Comparison of ENCODE assay signal across 8 mouse cellular contexts in genomic region chr7:19769434-19770374, GRCm38 (mm10). TPM values are rescaled to one million over a fixed set of nuclear protein-coding genes. Genes with fewer than 3 reads are reported as not detected.
A peak's percentile ranks its signal among the peaks of the same experiment; 100 is the strongest.
DNase-seq lines count a peak whose midpoint lies in the region; ATAC-seq and TF ChIP-seq lines count a peak whose summit lies in the region.

No protein-coding gene starts in this region.

- no peaks in the 10 kb centered on the region for H3K79me2 ChIP-seq in liver, adult 2 months (ENCODE audit: control insufficient read depth, insufficient read depth, low read length)

- DNase-seq in liver, adult 2 months (ENCODE audit: extremely low read depth, low read depth, low spot score), result no peak
- DNase-seq in liver, result no peak
- DNase-seq in embryonic facial prominence, embryonic 14.5 days (ENCODE audit: low spot score), result no peak
- DNase-seq in left cerebral cortex, adult 11 months (ENCODE audit: low spot score), result no peak
- DNase-seq in cerebellum, adult 11-12 months, result no peak

- no peaks in the 10 kb centered on the region for H3K36me3 ChIP-seq in liver, adult 2 months (ENCODE audit: control insufficient read depth, insufficient read depth, low read length)
- H3K36me3 ChIP-seq in embryonic facial prominence, embryonic 14.5 days (ENCODE audit: control insufficient read depth, insufficient read depth, low read length), result peaks cover 6% of the 10 kb centered on the region; the same call in 1 of the 2 replicates
- H3K36me3 ChIP-seq in intestine, embryonic 16.5 days (ENCODE audit: control insufficient read depth, insufficient read depth, low read length), result peaks cover 6% of the 10 kb centered on the region; the same call in 1 of the 2 replicates
- no peaks in the 10 kb centered on the region for H3K36me3 ChIP-seq in neural tube, embryonic 14.5 days (ENCODE audit: control insufficient read depth, insufficient read depth, low read length)

- H3K27ac ChIP-seq in liver, adult 2 months (replicated peaks; ENCODE audit: insufficient read depth, low read depth, low read length), result no peak overlapping the region
- peak overlapping the region; percentile 23; the same call in 1 of the 2 replicates for H3K27ac ChIP-seq in embryonic facial prominence, embryonic 14.5 days (replicated peaks; ENCODE audit: low read depth, low read length)
- peak overlapping the region; percentile 57 for H3K27ac ChIP-seq in intestine, embryonic 16.5 days (ENCODE audit: low read length)
- no peak overlapping the region for H3K27ac ChIP-seq in neural tube, embryonic 14.5 days (ENCODE audit: low read depth, low read length)

- 29% methylated on average over 16 of the region's 16 CpGs for WGBS in liver, adult 2 months
- WGBS in embryonic facial prominence, embryonic 14.5 days, result 5% methylated on average over 16 of the region's 16 CpGs
- 11% methylated on average over 16 of the region's 16 CpGs for WGBS in intestine, embryonic 16.5 days
- WGBS in neural tube, embryonic 14.5 days, result 12% methylated on average over 16 of the region's 16 CpGs

- TF ChIP-seq POLR2A in liver, adult 2 months (IDR thresholded peaks at IDR 0.05; ENCODE audit: extremely low read depth, insufficient read depth, low read length), result no peak

- no peaks in the 10 kb centered on the region for H3K9me3 ChIP-seq in embryonic facial prominence, embryonic 14.5 days (ENCODE audit: control insufficient read depth, low read length)
- no peaks in the 10 kb centered on the region for H3K9me3 ChIP-seq in intestine, embryonic 16.5 days (ENCODE audit: control insufficient read depth, low read length)
- H3K9me3 ChIP-seq in neural tube, embryonic 14.5 days (ENCODE audit: control insufficient read depth, low read length), result no peaks in the 10 kb centered on the region

- no peaks in the 10 kb centered on the region for H3K27me3 ChIP-seq in liver, adult 2 months (ENCODE audit: control insufficient read depth, insufficient read depth, low read length)
- no peaks in the 10 kb centered on the region for H3K27me3 ChIP-seq in embryonic facial prominence, embryonic 14.5 days (replicated peaks; ENCODE audit: control insufficient read depth, insufficient read depth, low read length)
- H3K27me3 ChIP-seq in intestine, embryonic 16.5 days (replicated peaks; ENCODE audit: control insufficient read depth, insufficient read depth, low read length), result no peaks in the 10 kb centered on the region; the same call in 1 of the 2 replicates
- H3K27me3 ChIP-seq in neural tube, embryonic 14.5 days (ENCODE audit: control insufficient read depth, insufficient read depth, low read length), result peaks cover 13% of the 10 kb centered on the region

- ATAC-seq in embryonic facial prominence, embryonic 14.5 days (ENCODE audit: low read depth), result peak; percentile 20; the same call in 1 of the 2 replicates
- peak; percentile 45 for ATAC-seq in intestine, embryonic 16.5 days
- peak; percentile 16; the same call in 1 of the 2 replicates for ATAC-seq in neural tube, embryonic 14.5 days (ENCODE audit: low read depth)
- ATAC-seq in frontal cortex, adult (ENCODE audit: low TSS enrichment), result no peak

- peak overlapping the region; percentile 60 for H3K9ac ChIP-seq in liver, adult 2 months (ENCODE audit: low read depth, low read length)
- peak overlapping the region; percentile 58 for H3K9ac ChIP-seq in embryonic facial prominence, embryonic 14.5 days (ENCODE audit: low read depth, low read length)
- peak overlapping the region; percentile 75 for H3K9ac ChIP-seq in intestine, embryonic 16.5 days (ENCODE audit: low read depth, low read length)
- H3K9ac ChIP-seq in neural tube, embryonic 14.5 days (replicated peaks; ENCODE audit: low read depth, low read length), result peak overlapping the region; percentile 18

- no peak for TF ChIP-seq CTCF in liver, adult 2 months (IDR thresholded peaks at IDR 0.05; ENCODE audit: low read depth, low read length)

- H3K4me3 ChIP-seq in liver, adult 2 months (ENCODE audit: insufficient read depth, low read depth, low read length), result peak overlapping the region; percentile 50
- H3K4me3 ChIP-seq in embryonic facial prominence, embryonic 14.5 days (ENCODE audit: low read depth, low read length), result peak overlapping the region; percentile 42
- H3K4me3 ChIP-seq in intestine, embryonic 16.5 days (ENCODE audit: low read length), result peak overlapping the region; percentile 60
- H3K4me3 ChIP-seq in neural tube, embryonic 14.5 days (ENCODE audit: low read depth, low read length), result peak overlapping the region; percentile 29

- no peaks in the 10 kb centered on the region for H3K4me1 ChIP-seq in liver, adult 2 months (ENCODE audit: control insufficient read depth, insufficient read depth, low read length)
- peaks cover 17% of the 10 kb centered on the region for H3K4me1 ChIP-seq in embryonic facial prominence, embryonic 14.5 days (ENCODE audit: control insufficient read depth, insufficient read depth, low read length)
- peaks cover 29% of the 10 kb centered on the region for H3K4me1 ChIP-seq in intestine, embryonic 16.5 days (ENCODE audit: control insufficient read depth, insufficient read depth, low read length)
- H3K4me1 ChIP-seq in neural tube, embryonic 14.5 days (ENCODE audit: control insufficient read depth, insufficient read depth, low read length), result peaks cover 5% of the 10 kb centered on the region

- peak overlapping the region; percentile 61 for H3K4me2 ChIP-seq in embryonic facial prominence, embryonic 14.5 days (ENCODE audit: low read depth, low read length)
- peak overlapping the region; percentile 83 for H3K4me2 ChIP-seq in intestine, embryonic 16.5 days (ENCODE audit: low read depth, low read length)
- H3K4me2 ChIP-seq in neural tube, embryonic 14.5 days (ENCODE audit: low read depth, low read length), result peak overlapping the region; percentile 65

RNA-seq across cellular contexts. Expression of gene Bcam, which starts 1.1 kb away (rescaled TPM):
- total RNA-seq in liver, adult 2 months (2014; rRNA removed), result 2.3 and 2.5 TPM in 2 replicates
- polyA plus RNA-seq in liver, adult 2 months (2012; rRNA removed), result 4.8 and 5.4 TPM in 2 replicates
- polyA plus RNA-seq in embryonic facial prominence, embryonic 14.5 days (2014; fragmentation: Nextera tagmentation; extraction: Ambion mirVana), result 101 and 114 TPM in 2 replicates
- 58.7 and 62.7 TPM in 2 replicates for polyA plus RNA-seq in intestine, embryonic 16.5 days (2015; fragmentation: Nextera tagmentation; extraction: Ambion mirVana)
- polyA plus RNA-seq in neural tube, embryonic 14.5 days (2014; fragmentation: Nextera tagmentation; extraction: Ambion mirVana), result 9.3 and 16.0 TPM in 2 replicates

RNA-seq across cellular contexts. Expression of gene Nectin2, which starts 19.4 kb away (rescaled TPM):
- total RNA-seq in liver, adult 2 months (2014; rRNA removed), result 17.8 and 18.9 TPM in 2 replicates
- polyA plus RNA-seq in liver, adult 2 months (2012; rRNA removed), result 57.4 and 68.7 TPM in 2 replicates
- 55.2 and 62.0 TPM in 2 replicates for polyA plus RNA-seq in embryonic facial prominence, embryonic 14.5 days (2014; fragmentation: Nextera tagmentation; extraction: Ambion mirVana)
- 143 and 149 TPM in 2 replicates for polyA plus RNA-seq in intestine, embryonic 16.5 days (2015; fragmentation: Nextera tagmentation; extraction: Ambion mirVana)
- polyA plus RNA-seq in neural tube, embryonic 14.5 days (2014; fragmentation: Nextera tagmentation; extraction: Ambion mirVana), result 44.7 and 47.4 TPM in 2 replicates

RNA-seq across cellular contexts. Expression of gene Cblc, which starts 26.9 kb away (rescaled TPM):
- total RNA-seq in liver, adult 2 months (2014; rRNA removed), result 17.4 and 17.8 TPM in 2 replicates
- polyA plus RNA-seq in liver, adult 2 months (2012; rRNA removed), result 23.0 and 23.5 TPM in 2 replicates
- polyA plus RNA-seq in embryonic facial prominence, embryonic 14.5 days (2014; fragmentation: Nextera tagmentation; extraction: Ambion mirVana), result 4.7 TPM in 2 replicates
- 32.6 and 42.1 TPM in 2 replicates for polyA plus RNA-seq in intestine, embryonic 16.5 days (2015; fragmentation: Nextera tagmentation; extraction: Ambion mirVana)
- polyA plus RNA-seq in neural tube, embryonic 14.5 days (2014; fragmentation: Nextera tagmentation; extraction: Ambion mirVana), result 0.54 TPM in 1 of 2 replicates, not detected in the other

RNA-seq across cellular contexts. Expression of gene Bcl3, which starts 52.9 kb away (rescaled TPM):
- total RNA-seq in liver, adult 2 months (2014; rRNA removed), result 3.0 and 7.4 TPM in 2 replicates
- polyA plus RNA-seq in liver, adult 2 months (2012; rRNA removed), result 72.8 and 76.8 TPM in 2 replicates
- 4.3 and 4.6 TPM in 2 replicates for polyA plus RNA-seq in embryonic facial prominence, embryonic 14.5 days (2014; fragmentation: Nextera tagmentation; extraction: Ambion mirVana)
- 15.5 and 15.6 TPM in 2 replicates for polyA plus RNA-seq in intestine, embryonic 16.5 days (2015; fragmentation: Nextera tagmentation; extraction: Ambion mirVana)
- polyA plus RNA-seq in neural tube, embryonic 14.5 days (2014; fragmentation: Nextera tagmentation; extraction: Ambion mirVana), result 0.24 and 1.2 TPM in 2 replicates

RNA-seq across cellular contexts. Expression of gene Tomm40, which starts 54.5 kb away (rescaled TPM):
- total RNA-seq in liver, adult 2 months (2014; rRNA removed), result 22.3 and 26.9 TPM in 2 replicates
- polyA plus RNA-seq in liver, adult 2 months (2012; rRNA removed), result 48.7 and 56.2 TPM in 2 replicates
- polyA plus RNA-seq in embryonic facial prominence, embryonic 14.5 days (2014; fragmentation: Nextera tagmentation; extraction: Ambion mirVana), result 114 and 125 TPM in 2 replicates
- polyA plus RNA-seq in intestine, embryonic 16.5 days (2015; fragmentation: Nextera tagmentation; extraction: Ambion mirVana), result 143 and 157 TPM in 2 replicates
- polyA plus RNA-seq in neural tube, embryonic 14.5 days (2014; fragmentation: Nextera tagmentation; extraction: Ambion mirVana), result 121 and 124 TPM in 2 replicates

Comparison
In these comparisons a context has a peak if more than half of its experiments do, and no peak if none do; other contexts are left out.
1. H3K27ac ChIP-seq: peak in embryonic facial prominence, embryonic 14.5 days (single experiment) and intestine, embryonic 16.5 days (single experiment); none in liver, adult 2 months (single experiment) and neural tube, embryonic 14.5 days (single experiment).
2. H3K9ac ChIP-seq: peak in every context shown above with its lines; median percentile 75 in intestine, embryonic 16.5 days; 60 in liver, adult 2 months; 58 in embryonic facial prominence, embryonic 14.5 days; 18 in neural tube, embryonic 14.5 days.
3. Peak in every context shown above with its lines, with median percentiles within 50 percentile points of each other: H3K4me3 ChIP-seq and H3K4me2 ChIP-seq.